10 mouse cellular contexts compared by ENCODE assay signal in genomic region chr7:80654926-80655325, GRCm38 (mm10). TPM values are rescaled to one million over a fixed set of nuclear protein-coding genes. Genes with fewer than 3 reads are reported as not detected.
DNase-seq lines count a peak whose midpoint lies in the region; ATAC-seq and TF ChIP-seq lines count a peak whose summit lies in the region.
"Had no signal": no experiment of that assay in that cellular context is flagged by ENCODE, and none has a peak within 500 bp of the region (broad histone marks: within the 10 kb centered on the region; RNA-seq: fewer than 3 reads in every experiment).

No protein-coding gene starts in this region.

- DNase-seq in gastrocnemius, adult 2 months, result peak; percentile 55
- DNase-seq in gastrocnemius, postnatal 36 days, result no peak
- no peak for DNase-seq in layer of hippocampus, adult 2 months (ENCODE audit: low spot score in 2 of 2)
- no peak for DNase-seq in layer of hippocampus, adult 9-11 months
- DNase-seq in embryonic facial prominence, embryonic 14.5 days (ENCODE audit: low spot score), result no peak
- no peak for DNase-seq in hindbrain, postnatal 0 days (ENCODE audit: low spot score)
- DNase-seq in adrenal gland, adult 2 months, result no peak
- DNase-seq in cerebellum, adult 8-10 months, result no peak
- DNase-seq: kidney, postnatal 36 days; liver, postnatal 0 days had no signal

- no peak for TF ChIP-seq CTCF in gastrocnemius, adult 2 months (IDR thresholded peaks at IDR 0.05)
- no peak for TF ChIP-seq CTCF in layer of hippocampus, adult 2 months (conservative IDR thresholded peaks at IDR 0.05)
- no peak for TF ChIP-seq CTCF in hindbrain, postnatal 0 days (IDR thresholded peaks at IDR 0.05; ENCODE audit: low read depth)

- no peak for ATAC-seq in embryonic facial prominence, embryonic 14.5 days (ENCODE audit: low read depth)
- ATAC-seq in hindbrain, postnatal 0 days, result no peak
- ATAC-seq: liver, postnatal 0 days had no signal

- peaks cover 53% of the 10 kb centered on the region for H3K4me1 ChIP-seq in embryonic facial prominence, embryonic 14.5 days (ENCODE audit: control insufficient read depth, insufficient read depth, low read length)
- H3K4me1 ChIP-seq in hindbrain, postnatal 0 days (ENCODE audit: insufficient read depth, low read length), result peaks cover 32% of the 10 kb centered on the region

- intact Hi-C loops in gastrocnemius, adult 2 months (cut with DNase I), result no loop called here
- intact Hi-C loops in gastrocnemius, postnatal 36 days (cut with DNase I), result no loop called here

- peak overlapping the region; percentile 30 for H3K4me3 ChIP-seq in gastrocnemius, adult 2 months
- no peak overlapping the region for H3K4me3 ChIP-seq in layer of hippocampus, adult 2 months
- no peak overlapping the region for H3K4me3 ChIP-seq in embryonic facial prominence, embryonic 14.5 days (ENCODE audit: low read depth, low read length)
- H3K4me3 ChIP-seq in hindbrain, postnatal 0 days (ENCODE audit: low read length), result no peak overlapping the region

- 0 out of 2 replicates have a peak, but pooled peaks cover 4% of the 10 kb centered on the region for H3K36me3 ChIP-seq in embryonic facial prominence, embryonic 14.5 days (ENCODE audit: control insufficient read depth, insufficient read depth, low read length)
- no peaks in the 10 kb centered on the region for H3K36me3 ChIP-seq in hindbrain, postnatal 0 days (ENCODE audit: insufficient read depth, low read length)

- H3K9ac ChIP-seq in embryonic facial prominence, embryonic 14.5 days (ENCODE audit: low read depth, low read length), result no peak overlapping the region; the same call in 1 of the 2 replicates
- H3K9ac ChIP-seq in hindbrain, postnatal 0 days (replicated peaks; ENCODE audit: low read length), result no peak overlapping the region
- H3K9ac ChIP-seq: liver, postnatal 0 days had no signal

- peak overlapping the region; percentile 90 for H3K27ac ChIP-seq in gastrocnemius, adult 2 months
- H3K27ac ChIP-seq in layer of hippocampus, adult 2 months, result peak overlapping the region; percentile 89
- H3K27ac ChIP-seq in embryonic facial prominence, embryonic 14.5 days (replicated peaks; ENCODE audit: low read depth, low read length), result peak overlapping the region; percentile 17
- 0 out of 2 replicates have a peak overlapping the region, but pooled peaks have one; percentile 32 for H3K27ac ChIP-seq in hindbrain, postnatal 0 days

- H3K27me3 ChIP-seq in embryonic facial prominence, embryonic 14.5 days (replicated peaks; ENCODE audit: control insufficient read depth, insufficient read depth, low read length), result no peaks in the 10 kb centered on the region
- H3K27me3 ChIP-seq in hindbrain, postnatal 0 days (ENCODE audit: insufficient read depth, low read length), result no peaks in the 10 kb centered on the region

- H3K9me3 ChIP-seq in embryonic facial prominence, embryonic 14.5 days (ENCODE audit: control insufficient read depth, low read length), result no peaks in the 10 kb centered on the region
- H3K9me3 ChIP-seq in hindbrain, postnatal 0 days (ENCODE audit: low read length), result no peaks in the 10 kb centered on the region

- H3K4me2 ChIP-seq in embryonic facial prominence, embryonic 14.5 days (ENCODE audit: low read depth, low read length), result no peak overlapping the region
- H3K4me2 ChIP-seq in hindbrain, postnatal 0 days (ENCODE audit: low read depth, low read length), result no peak overlapping the region

- 67% methylated on average over 5 of the region's 5 CpGs for WGBS in embryonic facial prominence, embryonic 14.5 days
- 52% methylated on average over 5 of the region's 5 CpGs for WGBS in hindbrain, postnatal 0 days

RNA-seq across cellular contexts. Expression of gene Crtc3, which starts 33.8 kb away (rescaled TPM):
- total RNA-seq in gastrocnemius, adult 2 months (2021), result 10 to 100 TPM; 12.0 to 13.1 TPM
- total RNA-seq in gastrocnemius, postnatal 36 days (2021), result 10 to 100 TPM; 10.2 to 10.3 TPM
- 10 to 100 TPM; 21.0 to 24.4 TPM for total RNA-seq in layer of hippocampus, adult 2 months (2021)
- 21.6 and 22.9 TPM in 2 replicates for polyA plus RNA-seq in embryonic facial prominence, embryonic 14.5 days (2014; fragmentation: Nextera tagmentation; extraction: Ambion mirVana)
- 16.2 and 16.9 TPM in 2 replicates for total RNA-seq in hindbrain, postnatal 0 days (2014; rRNA removed)
- polyA plus RNA-seq in hindbrain, postnatal 0 days (2015; fragmentation: Nextera tagmentation; extraction: Ambion mirVana), result 15.1 and 17.2 TPM in 2 replicates
- 10 to 100 TPM; 27.1 to 27.7 TPM for total RNA-seq in adrenal gland, adult 2 months (2021)
- 39.7 and 50.3 TPM in 2 replicates for polyA plus RNA-seq in adrenal gland, adult 2 months (2012; rRNA removed)

Comparison
In these comparisons a context has a peak if more than half of its experiments do, and no peak if none do; other contexts are left out.
1. H3K27ac ChIP-seq: peak in every context shown above with its lines; median percentile 90 in gastrocnemius, adult 2 months; 89 in layer of hippocampus, adult 2 months; 32 in hindbrain, postnatal 0 days; 17 in embryonic facial prominence, embryonic 14.5 days.